Mouse (Mus musculus): ENCODE measurements at regions not wholly inside any gene's neighbourhood (a gene's known extent, or its start where the extent isn't known, plus 50 kb on each side); places are given as distances from the start of the nearest gene placed in this dataset.
A peak's percentile ranks its signal among the peaks of the same experiment; 100 is the strongest.

DNA sequence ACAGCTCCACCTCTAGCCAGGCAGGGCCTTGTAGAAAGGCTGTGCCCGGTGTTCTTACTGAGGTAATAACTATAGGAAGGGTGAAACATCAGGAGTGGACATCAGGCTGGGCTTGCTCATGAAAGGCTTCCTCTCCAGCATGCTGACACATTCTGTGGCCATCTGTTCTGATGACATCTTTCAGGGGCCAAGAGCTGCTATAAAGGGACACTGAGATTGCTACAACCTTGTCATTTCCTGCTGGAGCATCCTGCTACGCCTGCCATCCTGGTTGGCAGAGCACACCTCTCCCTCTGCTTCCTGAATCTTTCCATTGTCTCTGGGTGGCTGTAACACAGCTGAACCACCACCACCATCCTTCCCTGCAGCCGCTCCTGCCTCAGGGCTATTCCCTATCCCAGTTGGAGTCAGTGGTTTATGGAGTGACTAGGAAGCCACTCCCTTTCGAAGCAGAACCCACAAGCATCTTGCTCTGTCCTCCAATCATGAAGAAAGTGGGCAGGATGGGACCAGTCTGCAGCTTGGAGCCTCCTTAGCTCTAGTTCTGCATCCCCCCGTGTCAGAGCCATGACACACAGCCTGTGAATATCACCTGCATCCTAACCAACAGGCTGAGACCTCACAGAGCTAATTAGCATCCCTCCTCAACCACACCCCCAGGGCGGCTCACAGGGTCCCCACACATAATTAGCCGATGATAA, 154.6 kb downstream of the Irx2 start:
- Histone ChIP-seq H3K4me1 (ENCODE audit: control insufficient read depth, insufficient read depth, low read length) (no peaks in the 10 kb centered on the region), H3K4me2 (ENCODE audit: low read depth, low read length) (no peak overlapping the region), H3K4me3 (ENCODE audit: low read depth, low read length) (no peak overlapping the region), H3K27me3 (replicated peaks; ENCODE audit: control insufficient read depth, insufficient read depth, low read length) (no peaks in the 10 kb centered on the region), H3K27ac (replicated peaks; ENCODE audit: low read depth, low read length) (no peak overlapping the region), H3K9me3 (ENCODE audit: control insufficient read depth, low read length) (no peaks in the 10 kb centered on the region), H3K36me3 (ENCODE audit: control insufficient read depth, insufficient read depth, low read length) (no peaks in the 10 kb centered on the region), H3K9ac (ENCODE audit: low read depth, low read length) (no peak overlapping the region)
- WGBS = 57% methylated on average over 7 of the region's 7 CpGs
- DNase-seq (ENCODE audit: low spot score) = no peak
- no peak for ATAC-seq (ENCODE audit: low read depth)

DNA sequence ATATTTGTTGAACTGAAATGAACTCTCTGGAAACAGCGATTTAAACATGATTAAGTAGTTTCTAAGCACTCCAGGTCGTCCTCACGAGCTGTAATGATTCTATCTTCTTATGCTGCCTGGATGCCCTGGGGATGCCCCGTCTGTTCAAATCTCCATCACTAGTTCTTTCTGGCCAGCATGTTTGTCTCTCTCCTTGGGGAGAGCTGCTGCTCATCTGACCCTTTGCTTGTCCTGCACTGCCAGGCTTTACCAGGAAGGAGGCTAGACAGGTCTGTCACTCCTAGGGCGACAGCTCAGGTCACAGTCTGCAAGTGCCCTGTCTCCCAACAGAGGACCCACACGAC, 155.1 kb downstream of the Irx2 start:
- no peak overlapping the region for H3K4me2 ChIP-seq (ENCODE audit: low read depth, low read length)
- ATAC-seq (ENCODE audit: low read depth) = no peak
- no peaks in the 10 kb centered on the region for H3K36me3 ChIP-seq (ENCODE audit: control insufficient read depth, insufficient read depth, low read length)
- no peaks in the 10 kb centered on the region for H3K27me3 ChIP-seq (replicated peaks; ENCODE audit: control insufficient read depth, insufficient read depth, low read length)
- H3K4me1 ChIP-seq (ENCODE audit: control insufficient read depth, insufficient read depth, low read length) = no peaks in the 10 kb centered on the region
- H3K4me3 ChIP-seq (ENCODE audit: low read depth, low read length) = no peak overlapping the region
- H3K9me3 ChIP-seq (ENCODE audit: control insufficient read depth, low read length) = no peaks in the 10 kb centered on the region
- no peak overlapping the region for H3K9ac ChIP-seq (ENCODE audit: low read depth, low read length)
- DNase-seq (ENCODE audit: low spot score) = no peak
- WGBS = 47% methylated on average over 6 of the region's 6 CpGs
- no peak overlapping the region for H3K27ac ChIP-seq (replicated peaks; ENCODE audit: low read depth, low read length)

DNA sequence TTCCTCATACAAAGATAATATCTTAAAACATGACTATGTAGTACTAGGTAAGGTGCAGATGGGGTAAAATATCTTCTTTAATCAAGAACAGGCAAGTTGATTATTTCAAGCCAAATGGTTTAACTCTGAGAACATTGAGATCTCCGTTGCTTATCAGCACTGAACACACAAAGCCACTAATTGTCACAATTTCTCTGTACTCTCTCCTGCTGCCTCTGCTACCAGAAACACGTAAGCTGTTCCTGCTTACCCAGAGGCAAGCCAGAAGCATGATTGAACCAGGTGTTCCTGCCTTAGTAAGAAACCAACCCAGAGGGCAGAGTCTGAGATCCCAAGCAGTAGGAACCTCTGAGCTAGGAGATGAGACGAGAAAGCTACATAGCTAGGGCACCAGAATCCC, 164.1 kb downstream of the Irx2 start:
- WGBS = 58% methylated on average over 3 of the region's 3 CpGs

DNA sequence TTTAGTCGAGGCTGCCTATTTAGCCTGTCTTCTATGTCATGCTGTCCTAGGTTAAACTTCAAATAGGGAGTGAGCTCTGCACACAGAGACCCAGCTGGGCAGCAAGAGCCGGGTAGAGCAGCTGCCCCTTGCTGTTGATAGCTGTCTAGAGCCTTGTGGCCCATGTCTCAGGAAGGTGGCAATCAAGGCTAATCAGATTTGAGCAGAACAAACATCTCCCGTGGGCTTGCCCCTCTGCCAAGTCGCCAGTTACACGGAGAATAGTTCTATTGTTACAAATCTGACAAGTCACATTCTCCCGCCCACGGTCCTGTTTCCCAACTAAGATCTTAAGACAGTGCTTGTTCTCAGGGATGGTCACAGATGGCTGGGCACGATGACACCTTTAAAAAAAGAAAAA, 171.4 kb downstream of the Irx2 start:
- H3K4me1 ChIP-seq (ENCODE audit: control insufficient read depth, insufficient read depth, low read length) = no peaks in the 10 kb centered on the region
- no peak overlapping the region for H3K9ac ChIP-seq (ENCODE audit: low read depth, low read length)
- no peak overlapping the region for H3K4me3 ChIP-seq (ENCODE audit: low read depth, low read length)
- no peak overlapping the region for H3K4me2 ChIP-seq (ENCODE audit: low read depth, low read length)
- H3K27ac ChIP-seq (replicated peaks; ENCODE audit: low read depth, low read length) = no peak overlapping the region
- WGBS = 16% methylated on average over 8 of the region's 8 CpGs
- H3K27me3 ChIP-seq (replicated peaks; ENCODE audit: control insufficient read depth, insufficient read depth, low read length) = no peaks in the 10 kb centered on the region
- ATAC-seq (ENCODE audit: low read depth) (no peak), DNase-seq (ENCODE audit: low spot score) (peak; percentile 26)
- no peaks in the 10 kb centered on the region for H3K9me3 ChIP-seq (ENCODE audit: control insufficient read depth, low read length)
- H3K36me3 ChIP-seq (ENCODE audit: control insufficient read depth, insufficient read depth, low read length) = no peaks in the 10 kb centered on the region

More for the DNA sequence above, 164.1 kb downstream of the Irx2 start:
- H3K9me3 ChIP-seq (ENCODE audit: control insufficient read depth, low read length) = no peaks in the 10 kb centered on the region
- no peak overlapping the region for H3K4me2 ChIP-seq (ENCODE audit: low read depth, low read length)
- no peak overlapping the region for H3K27ac ChIP-seq (replicated peaks; ENCODE audit: low read depth, low read length)
- no peaks in the 10 kb centered on the region for H3K4me1 ChIP-seq (ENCODE audit: control insufficient read depth, insufficient read depth, low read length)
- no peak for DNase-seq (ENCODE audit: low spot score)
- no peaks in the 10 kb centered on the region for H3K36me3 ChIP-seq (ENCODE audit: control insufficient read depth, insufficient read depth, low read length)
- H3K4me3 ChIP-seq (ENCODE audit: low read depth, low read length) = no peak overlapping the region
- no peaks in the 10 kb centered on the region for H3K27me3 ChIP-seq (replicated peaks; ENCODE audit: control insufficient read depth, insufficient read depth, low read length)
- H3K9ac ChIP-seq (ENCODE audit: low read depth, low read length) = no peak overlapping the region
- no peak for ATAC-seq (ENCODE audit: low read depth)

DNA sequence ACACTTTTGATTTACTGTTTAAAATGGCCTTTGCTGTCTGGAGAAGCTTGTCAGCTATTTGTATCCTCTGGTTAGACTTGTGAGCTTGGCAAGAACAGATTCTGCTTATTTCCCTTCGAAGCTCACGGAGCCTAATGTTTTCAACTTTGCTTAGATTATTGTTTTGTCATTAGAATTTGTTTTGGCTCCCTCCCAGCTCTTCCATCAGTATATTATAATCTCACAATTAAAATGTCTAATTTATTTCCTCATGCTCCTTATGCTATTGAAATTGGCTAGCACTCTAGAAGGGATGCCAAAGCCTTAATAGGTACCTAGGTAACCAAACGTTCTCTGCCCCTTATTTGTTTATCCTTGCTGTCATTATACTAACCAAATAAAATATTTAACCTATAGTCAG, 171.9 kb downstream of the Irx2 start:
- Histone ChIP-seq H3K4me2 (ENCODE audit: low read depth, low read length) (no peak overlapping the region), H3K36me3 (ENCODE audit: control insufficient read depth, insufficient read depth, low read length) (no peaks in the 10 kb centered on the region), H3K4me1 (ENCODE audit: control insufficient read depth, insufficient read depth, low read length) (no peaks in the 10 kb centered on the region), H3K9me3 (ENCODE audit: control insufficient read depth, low read length) (no peaks in the 10 kb centered on the region), H3K9ac (ENCODE audit: low read depth, low read length) (no peak overlapping the region), H3K27me3 (replicated peaks; ENCODE audit: control insufficient read depth, insufficient read depth, low read length) (no peaks in the 10 kb centered on the region), H3K27ac (replicated peaks; ENCODE audit: low read depth, low read length) (no peak overlapping the region), H3K4me3 (ENCODE audit: low read depth, low read length) (no peak overlapping the region)
- DNase-seq (ENCODE audit: low spot score) (no peak), ATAC-seq (ENCODE audit: low read depth) (no peak)
- WGBS = 61% methylated on average over 3 of the region's 3 CpGs

DNA sequence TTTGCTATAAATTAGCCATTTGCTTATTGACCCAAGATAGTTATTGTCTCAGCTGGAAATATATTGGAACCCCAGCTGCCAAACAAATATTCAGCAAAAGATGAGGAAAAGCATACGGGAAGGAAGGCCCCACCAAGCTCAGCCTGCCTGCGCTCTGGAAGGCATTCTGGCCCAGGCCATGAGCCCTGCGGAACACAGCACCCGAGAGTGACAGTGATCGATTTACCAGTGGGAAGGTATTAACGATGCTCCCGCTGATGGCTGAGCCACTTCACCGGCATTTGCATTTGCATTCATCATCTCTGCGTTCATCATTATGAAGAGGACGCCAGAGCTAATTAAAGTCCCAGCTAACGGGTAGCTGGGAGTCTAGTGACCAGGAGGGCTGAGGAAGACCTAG, 174.8 kb downstream of the Irx2 start:
- 59% methylated on average over 11 of the region's 11 CpGs for WGBS
- no peak overlapping the region for H3K9ac ChIP-seq (ENCODE audit: low read depth, low read length)
- no peak overlapping the region for H3K4me3 ChIP-seq (ENCODE audit: low read depth, low read length)
- no peak overlapping the region for H3K4me2 ChIP-seq (ENCODE audit: low read depth, low read length)
- H3K4me1 ChIP-seq (ENCODE audit: control insufficient read depth, insufficient read depth, low read length) = no peaks in the 10 kb centered on the region
- no peaks in the 10 kb centered on the region for H3K36me3 ChIP-seq (ENCODE audit: control insufficient read depth, insufficient read depth, low read length)
- no peaks in the 10 kb centered on the region for H3K9me3 ChIP-seq (ENCODE audit: control insufficient read depth, low read length)
- no peaks in the 10 kb centered on the region for H3K27me3 ChIP-seq (replicated peaks; ENCODE audit: control insufficient read depth, insufficient read depth, low read length)
- ATAC-seq (ENCODE audit: low read depth) (no peak), DNase-seq (ENCODE audit: low spot score) (no peak)
- H3K27ac ChIP-seq (replicated peaks; ENCODE audit: low read depth, low read length) = no peak overlapping the region

DNA sequence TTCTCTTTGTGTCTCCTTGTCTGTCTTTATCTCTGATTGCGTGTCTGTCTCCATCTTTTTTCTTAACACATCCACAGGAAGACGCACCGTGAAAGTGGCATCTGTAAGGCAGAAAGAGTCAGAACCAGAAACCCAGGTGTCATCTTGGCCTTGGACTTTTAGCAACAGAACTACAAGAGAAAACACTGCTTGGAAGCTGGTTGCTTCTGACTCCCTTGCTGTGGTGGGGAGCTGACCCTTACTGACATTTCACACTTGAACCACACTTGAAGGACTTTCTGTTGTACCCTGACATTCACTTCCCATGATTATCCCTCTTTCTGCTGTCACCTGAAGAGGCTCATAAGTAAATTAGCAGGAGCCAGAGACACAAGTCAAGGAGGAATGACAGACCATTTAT, 180.6 kb downstream of the Irx2 start:
- Histone ChIP-seq H3K4me3 (ENCODE audit: low read depth, low read length) (no peak overlapping the region), H3K4me2 (ENCODE audit: low read depth, low read length) (no peak overlapping the region), H3K4me1 (ENCODE audit: control insufficient read depth, insufficient read depth, low read length) (no peaks in the 10 kb centered on the region), H3K27ac (replicated peaks; ENCODE audit: low read depth, low read length) (no peak overlapping the region), H3K9me3 (ENCODE audit: control insufficient read depth, low read length) (no peaks in the 10 kb centered on the region), H3K9ac (ENCODE audit: low read depth, low read length) (no peak overlapping the region), H3K36me3 (ENCODE audit: control insufficient read depth, insufficient read depth, low read length) (no peaks in the 10 kb centered on the region), H3K27me3 (replicated peaks; ENCODE audit: control insufficient read depth, insufficient read depth, low read length) (0 out of 2 replicates have a peak, but pooled peaks cover 3% of the 10 kb centered on the region)
- ATAC-seq (ENCODE audit: low read depth) (no peak), DNase-seq (ENCODE audit: low spot score) (no peak)
- 91% methylated on average over 3 of the region's 3 CpGs for WGBS

DNA sequence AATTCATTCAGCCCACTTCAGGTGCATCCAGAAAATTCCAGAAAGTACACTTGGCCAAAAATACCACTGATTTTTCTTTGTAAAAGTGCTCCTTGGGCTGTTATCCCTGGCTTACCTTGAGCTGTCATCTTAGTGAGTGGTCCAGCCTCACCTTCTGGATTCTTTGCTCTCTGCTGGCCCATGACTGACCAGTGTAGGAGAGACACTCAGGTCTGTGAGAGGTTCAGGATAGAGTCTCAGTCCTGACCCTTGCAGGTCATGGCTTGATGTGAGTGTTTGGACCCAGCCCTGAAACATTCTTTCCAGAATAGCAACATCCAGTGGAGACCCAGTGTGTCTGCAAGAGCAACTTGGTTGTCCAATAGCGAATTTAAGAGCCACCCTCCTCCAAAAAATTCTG, 182.0 kb downstream of the Irx2 start:
- 59% methylated on average over 1 of the region's 1 CpGs for WGBS
- Histone ChIP-seq H3K4me2 (ENCODE audit: low read depth, low read length) (no peak overlapping the region), H3K9ac (ENCODE audit: low read depth, low read length) (no peak overlapping the region), H3K27me3 (replicated peaks; ENCODE audit: control insufficient read depth, insufficient read depth, low read length) (peaks cover 14% of the 10 kb centered on the region), H3K36me3 (ENCODE audit: control insufficient read depth, insufficient read depth, low read length) (no peaks in the 10 kb centered on the region), H3K4me3 (ENCODE audit: low read depth, low read length) (no peak overlapping the region), H3K4me1 (ENCODE audit: control insufficient read depth, insufficient read depth, low read length) (no peaks in the 10 kb centered on the region), H3K9me3 (ENCODE audit: control insufficient read depth, low read length) (no peaks in the 10 kb centered on the region), H3K27ac (replicated peaks; ENCODE audit: low read depth, low read length) (no peak overlapping the region)
- ATAC-seq (ENCODE audit: low read depth) (no peak), DNase-seq (ENCODE audit: low spot score) (no peak)

DNA sequence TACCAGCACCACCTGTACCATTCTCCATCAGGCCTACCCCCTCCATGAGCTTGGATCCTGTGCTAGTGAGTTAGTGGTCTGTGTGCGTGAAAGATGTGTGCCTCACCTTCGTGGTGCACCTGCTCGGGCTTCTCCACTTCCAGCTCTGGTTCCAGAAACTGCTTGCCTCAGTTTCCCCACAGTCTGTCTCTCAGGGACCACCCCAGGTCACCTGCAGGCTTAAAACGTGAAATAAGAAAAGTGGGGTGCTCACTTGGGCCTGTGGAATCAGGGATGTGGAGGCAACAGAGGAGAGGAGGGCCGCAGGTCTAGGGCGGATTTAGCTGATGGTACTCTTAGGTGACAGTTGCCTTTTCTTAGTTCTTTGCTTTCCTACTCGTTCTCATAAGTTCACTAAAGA, 186.0 kb downstream of the Irx2 start:
- ATAC-seq (ENCODE audit: low read depth) (no peak), DNase-seq (ENCODE audit: low spot score) (no peak)
- no peak overlapping the region for H3K4me2 ChIP-seq (ENCODE audit: low read depth, low read length)
- no peak overlapping the region for H3K4me3 ChIP-seq (ENCODE audit: low read depth, low read length)
- 43% methylated on average over 7 of the region's 7 CpGs for WGBS
- no peaks in the 10 kb centered on the region for H3K4me1 ChIP-seq (ENCODE audit: control insufficient read depth, insufficient read depth, low read length)
- no peak overlapping the region for H3K9ac ChIP-seq (ENCODE audit: low read depth, low read length)
- peaks cover 41% of the 10 kb centered on the region for H3K27me3 ChIP-seq (replicated peaks; ENCODE audit: control insufficient read depth, insufficient read depth, low read length)
- H3K27ac ChIP-seq (replicated peaks; ENCODE audit: low read depth, low read length) = no peak overlapping the region
- no peaks in the 10 kb centered on the region for H3K36me3 ChIP-seq (ENCODE audit: control insufficient read depth, insufficient read depth, low read length)
- H3K9me3 ChIP-seq (ENCODE audit: control insufficient read depth, low read length) = no peaks in the 10 kb centered on the region

All from embryonic facial prominence, embryonic 14.5 days (tissue).